10 mouse cellular contexts compared by ENCODE assay signal in genomic region chr2:127889979-127890378, GRCm38 (mm10). TPM values are rescaled to one million over a fixed set of nuclear protein-coding genes. Genes with fewer than 3 reads are reported as not detected.
"Had no signal": no experiment of that assay in that cellular context is flagged by ENCODE, and none has a peak within 500 bp of the region (broad histone marks: within the 10 kb centered on the region; RNA-seq: fewer than 3 reads in every experiment).

No protein-coding gene starts in this region.

- H3K4me2 ChIP-seq: limb, embryonic 13.5 days; neural tube, embryonic 12.5 days; stomach, embryonic 15.5 days had no signal

- H3K4me1 ChIP-seq: midbrain, embryonic 10.5 days; neural tube, embryonic 12.5 days; stomach, embryonic 15.5 days had no signal

- H3K9ac ChIP-seq: limb, embryonic 13.5 days; liver, embryonic 14.5 days; neural tube, embryonic 12.5 days; stomach, embryonic 15.5 days had no signal

- H3K9me3 ChIP-seq: limb, embryonic 13.5 days; midbrain, embryonic 10.5 days; neural tube, embryonic 12.5 days; stomach, embryonic 15.5 days had no signal

- H3K4me3 ChIP-seq: layer of hippocampus, adult 2 months; limb, embryonic 13.5 days; midbrain, embryonic 10.5 days; neural tube, embryonic 12.5 days; stomach, embryonic 15.5 days had no signal

- H3K27ac ChIP-seq: layer of hippocampus, adult 2 months; limb, embryonic 13.5 days; liver, embryonic 14.5 days; midbrain, embryonic 10.5 days; neural tube, embryonic 12.5 days had no signal

- H3K36me3 ChIP-seq: limb, embryonic 13.5 days; midbrain, embryonic 10.5 days; neural tube, embryonic 12.5 days; stomach, embryonic 15.5 days had no signal

RNA-seq across cellular contexts. Expression of gene Acoxl, which starts 51.3 kb away (rescaled TPM):
- total RNA-seq: layer of hippocampus, adult 2 months; left cerebral cortex, postnatal 36 days; liver, adult 2 months; monocyte, adult 5-6 weeks had no signal
- polyA plus RNA-seq: liver, adult 2 months; liver, embryonic 14.5 days; neural tube, embryonic 12.5 days had no signal

RNA-seq across cellular contexts. Expression of gene Bub1, which starts 58.3 kb away (rescaled TPM):
- total RNA-seq: neutrophil, adult 5-6 weeks had no signal
